Mouse (Mus musculus): ENCODE measurements at regions not wholly inside any gene's neighbourhood (a gene's known extent, or its start where the extent isn't known, plus 50 kb on each side); places are given as distances from the start of the nearest gene placed in this dataset.

DNA sequence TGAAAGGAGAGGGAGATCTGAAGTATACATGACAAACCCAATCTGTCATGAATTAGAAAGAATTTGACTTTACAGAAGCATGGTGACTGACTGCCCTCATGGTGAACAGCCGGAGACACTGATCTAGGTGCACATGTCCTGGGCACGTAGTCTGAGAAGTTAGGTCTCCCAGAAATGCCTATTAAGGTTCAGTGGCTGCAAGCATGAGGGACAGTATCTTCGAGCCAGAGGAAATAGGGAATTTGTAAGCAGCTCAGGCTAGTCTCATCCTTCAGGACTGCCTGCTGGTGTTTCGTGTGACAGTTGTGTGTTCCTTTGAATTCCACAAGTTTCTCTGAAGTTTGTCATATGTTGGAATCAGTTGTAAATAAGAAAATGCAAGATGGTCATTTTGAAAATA is 189.2 kb upstream of the Ttc29 start:
- no peak for TF ChIP-seq CTCF (IDR thresholded peaks at IDR 0.05; ENCODE audit: insufficient read depth, low read depth, low read length)
- TF ChIP-seq POLR2A (IDR thresholded peaks at IDR 0.05; ENCODE audit: insufficient read depth, low read depth, low read length) = no peak

Data from olfactory bulb, adult 2 months (tissue).